In genomic region chr2:105370240-105370639, GRCm38 (mm10) we compare ENCODE assay signal across 9 mouse cellular contexts. TPM values are rescaled to one million over a fixed set of nuclear protein-coding genes. Genes with fewer than 3 reads are reported as not detected.
DNase-seq lines count a peak whose midpoint lies in the region; ATAC-seq and TF ChIP-seq lines count a peak whose summit lies in the region.
"Had no signal": no experiment of that assay in that cellular context is flagged by ENCODE, and none has a peak within 500 bp of the region (broad histone marks: within the 10 kb centered on the region; RNA-seq: fewer than 3 reads in every experiment).

No protein-coding gene starts in this region.

- H3K27me3 ChIP-seq in heart, embryonic 13.5 days (replicated peaks): peaks cover 24% of the 10 kb centered on the region; the same call in 1 of the 2 replicates
- H3K27me3 ChIP-seq in heart, adult 2 months (ENCODE audit: control insufficient read depth, insufficient read depth, low read length): peaks cover 4% of the 10 kb centered on the region; the same call in 1 of the 2 replicates
- H3K27me3 ChIP-seq in forebrain, embryonic 10.5 days (ENCODE audit: poor library complexity, severe bottlenecking): peaks cover 41% of the 10 kb centered on the region
- H3K27me3 ChIP-seq in limb, embryonic 12.5 days: peaks cover 8% of the 10 kb centered on the region

- intact Hi-C loops in heart, adult 2 months (cut with DNase I): no loop called here

- no peaks in the 10 kb centered on the region for H3K36me3 ChIP-seq in heart, embryonic 13.5 days
- no peaks in the 10 kb centered on the region for H3K36me3 ChIP-seq in heart, adult 2 months (ENCODE audit: control insufficient read depth, insufficient read depth, low read length)
- H3K36me3 ChIP-seq in ES-E14 (ENCODE audit: control insufficient read depth, insufficient read depth, low read length, poor library complexity, severe bottlenecking): no peaks in the 10 kb centered on the region
- H3K36me3 ChIP-seq in forebrain, embryonic 10.5 days (replicated peaks): no peaks in the 10 kb centered on the region
- H3K36me3 ChIP-seq in limb, embryonic 12.5 days: no peaks in the 10 kb centered on the region
- H3K36me3 ChIP-seq: G1E had no signal

- no peak for TF ChIP-seq CTCF in heart, adult 2 months (IDR thresholded peaks at IDR 0.05)

- no peak for DNase-seq in heart, adult 2 months
- DNase-seq in ES-E14 (ENCODE audit: low read depth, low spot score): no peak
- no peak for DNase-seq in forebrain, embryonic 10.5 days (ENCODE audit: extremely low spot score, low spot score)
- no peak for DNase-seq in gastrocnemius, postnatal 25 days
- DNase-seq in lung, postnatal 4 days: no peak

- no peaks in the 10 kb centered on the region for H3K9me3 ChIP-seq in heart, embryonic 13.5 days
- no peaks in the 10 kb centered on the region for H3K9me3 ChIP-seq in ES-E14 (ENCODE audit: control insufficient read depth, insufficient read depth, low read depth, low read length)
- H3K9me3 ChIP-seq in forebrain, embryonic 10.5 days: no peaks in the 10 kb centered on the region
- H3K9me3 ChIP-seq in limb, embryonic 12.5 days: no peaks in the 10 kb centered on the region
- H3K9me3 ChIP-seq: G1E had no signal

- TF ChIP-seq EP300 in heart, adult 2 months (IDR thresholded peaks at IDR 0.05; ENCODE audit: insufficient read depth, low read depth, low read length): no peak

- WGBS in heart, embryonic 13.5 days: 18% methylated on average over 10 of the region's 10 CpGs
- WGBS in heart, adult 2 months: 36% methylated on average over 10 of the region's 10 CpGs
- WGBS in forebrain, embryonic 10.5 days: 9% methylated on average over 10 of the region's 10 CpGs
- 5% methylated on average over 10 of the region's 10 CpGs for WGBS in limb, embryonic 12.5 days

- peak overlapping the region; percentile 69 for H3K4me2 ChIP-seq in heart, embryonic 13.5 days
- peak overlapping the region; percentile 43 for H3K4me2 ChIP-seq in limb, embryonic 12.5 days

- ATAC-seq in heart, embryonic 13.5 days (ENCODE audit: extremely low read depth, insufficient number of reproducible peaks, low FRiP score, low TSS enrichment): no peak
- ATAC-seq in limb, embryonic 12.5 days (ENCODE audit: insufficient number of reproducible peaks, insufficient read depth, low FRiP score, low TSS enrichment, low read depth): no peak; the same call in 1 of the 2 replicates
- ATAC-seq in megakaryocyte, adult 5-6 weeks (ENCODE audit: poor library complexity, severe bottlenecking): no peak

- H3K9ac ChIP-seq in heart, embryonic 13.5 days: peak overlapping the region; percentile 61
- no peak overlapping the region for H3K9ac ChIP-seq in heart, adult 2 months (ENCODE audit: low read depth, low read length)
- no peak overlapping the region; the same call in 1 of the 2 replicates for H3K9ac ChIP-seq in ES-E14 (ENCODE audit: insufficient read depth, low read depth, low read length, poor library complexity, severe bottlenecking)
- H3K9ac ChIP-seq in limb, embryonic 12.5 days (replicated peaks): 0 out of 2 replicates have a peak overlapping the region, but pooled peaks have one; percentile 44

- no peak overlapping the region for H3K27ac ChIP-seq in heart, embryonic 13.5 days (replicated peaks)
- no peak overlapping the region for H3K27ac ChIP-seq in heart, adult 2 months
- no peak overlapping the region for H3K27ac ChIP-seq in ES-E14 (ENCODE audit: insufficient read depth, low read depth, low read length, poor library complexity, severe bottlenecking)
- H3K27ac ChIP-seq in forebrain, embryonic 10.5 days: no peak overlapping the region
- H3K27ac ChIP-seq in limb, embryonic 12.5 days: no peak overlapping the region

- H3K4me1 ChIP-seq in heart, embryonic 13.5 days: peaks cover 9% of the 10 kb centered on the region
- H3K4me1 ChIP-seq in heart, adult 2 months (ENCODE audit: control insufficient read depth, insufficient read depth, low read length): no peaks in the 10 kb centered on the region
- peaks cover 0 to 14% of the 10 kb centered on the region in 2 experiments; a peak in 1 of 4 replicates for H3K4me1 ChIP-seq in ES-E14 (ENCODE audit: control insufficient read depth in 2 of 2, insufficient read depth in 2 of 2, low read length in 2 of 2, poor library complexity in 1 of 2)
- H3K4me1 ChIP-seq in forebrain, embryonic 10.5 days: peaks cover 11% of the 10 kb centered on the region
- peaks cover 9% of the 10 kb centered on the region for H3K4me1 ChIP-seq in limb, embryonic 12.5 days (replicated peaks)

- no peaks in the 10 kb centered on the region for H3K79me2 ChIP-seq in heart, adult 2 months (replicated peaks; ENCODE audit: control insufficient read depth, insufficient read depth, low read length)

- in situ Hi-C loops in ES-E14 (cut with MboI; ENCODE audit: low sequenced_read_pairs in 2 of 2, unreplicated experiment in 2 of 2): no loop called here

- TF ChIP-seq POLR2A in heart, adult 2 months (IDR thresholded peaks at IDR 0.05; ENCODE audit: insufficient read depth, low read depth, low read length): no peak

- H3K4me3 ChIP-seq in heart, embryonic 13.5 days: peak overlapping the region; percentile 39
- no peak overlapping the region for H3K4me3 ChIP-seq in heart, adult 2 months
- peak overlapping the region; percentile 22 to 25; a peak in 3 of 4 replicates for H3K4me3 ChIP-seq in ES-E14 (ENCODE audit: insufficient read depth in 1 of 2, low read depth in 1 of 2, low read length in 2 of 2, poor library complexity in 1 of 2, severe bottlenecking in 1 of 2)
- H3K4me3 ChIP-seq in forebrain, embryonic 10.5 days: peak overlapping the region; percentile 38
- peak overlapping the region; percentile 19 for H3K4me3 ChIP-seq in limb, embryonic 12.5 days (replicated peaks)

TF ChIP-seq in ES-E14, 5 proteins besides CTCF, POLR2A, EP300 and RAD21:
- TF ChIP-seq MAFK (IDR thresholded peaks at IDR 0.05; ENCODE audit: insufficient read depth, low read depth, low read length): no peak
- TF ChIP-seq ZNF384 (IDR thresholded peaks at IDR 0.05; ENCODE audit: low read depth, low read length): no peak
- no peak for TF ChIP-seq HCFC1 (IDR thresholded peaks at IDR 0.05; ENCODE audit: borderline replicate concordance, insufficient read depth, low read length)
- no peak for TF ChIP-seq ZC3H11A (IDR thresholded peaks at IDR 0.05; ENCODE audit: borderline replicate concordance, low read depth, low read length)
- TF ChIP-seq CHD2 (IDR thresholded peaks at IDR 0.05; ENCODE audit: low read depth, low read length): no peak

RNA-seq across cellular contexts. Expression of gene Rcn1, which starts 28.9 kb away (rescaled TPM):
- 157 and 158 TPM in 2 replicates for polyA plus RNA-seq in heart, embryonic 13.5 days (2015; fragmentation: Nextera tagmentation; extraction: Ambion mirVana)
- 10 to 100 TPM; 20.7 to 21.4 TPM for total RNA-seq in heart, adult 2 months (2021)
- polyA plus RNA-seq in heart, adult 2 months (2012; rRNA removed): 6.9 and 14.5 TPM in 2 replicates
- 71.1 and 73.6 TPM in 2 replicates for total RNA-seq in ES-E14 (2012; rRNA removed)
- polyA plus RNA-seq in forebrain, embryonic 10.5 days (2016; fragmentation: Nextera tagmentation; extraction: Ambion mirVana): 110 and 111 TPM in 2 replicates
- polyA plus RNA-seq in limb, embryonic 12.5 days (2016; fragmentation: Nextera tagmentation; extraction: Ambion mirVana): 171 and 176 TPM in 2 replicates
- total RNA-seq in megakaryocyte, adult 5-6 weeks (2015): 3.1 and 4.4 TPM in 2 replicates
- total RNA-seq in megakaryocyte, adult 5-6 weeks (2017): 10.4 and 13.0 TPM in 2 replicates
- total RNA-seq in gastrocnemius, postnatal 25 days (2021): 10 to 100 TPM; 11.6 to 15.9 TPM

Comparison
In these comparisons a context has a peak if more than half of its experiments do, and no peak if none do; other contexts are left out.
1. H3K9ac ChIP-seq: peak in heart, embryonic 13.5 days (single experiment) and limb, embryonic 12.5 days (single experiment); none in heart, adult 2 months (single experiment) and ES-E14 (single experiment).